Mouse (Mus musculus) left cerebral cortex, postnatal 36 days (tissue): ENCODE results near the gene Mrpl22. TPM values are rescaled to one million over a fixed set of nuclear protein-coding genes. Genes with fewer than 3 reads are reported as not detected.
"Not testable (repeated sequence)": the region's sequence is repeated elsewhere in the genome, so short reads cannot be mapped to it uniquely, and the experiment has no call there.

ENCODE experiments used
- DNase-seq, 2 experiments: peaks; one replicate each; pipeline ENCODE4 v3.0.0; 2021 to 2022; ENCODE audit warnings: low spot score in 2 of 2, mixed read lengths in 1 of 2
- intact Hi-C: fragments of 180-260 bp; cut with DNase I; formaldehyde crosslinking; loops from one replicate; pipeline ENCODE4 v1.15.1; 2025
- total RNA-seq, 2 experiments: library from RNA; stranded (reverse); gene quantifications; 2 replicates each; pipeline ENCODE4 v1.2.3; 2021

Gene Mrpl22
- total RNA-seq, 2 experiments from 2014 or later, result 30.7 to 37.4 TPM

- intact Hi-C loops, result no loop called here
- no peak for DNase-seq
These were observed 44.4 kb downstream of the Mrpl22 start for GRCm38 (mm10) chr11:58215814-58216213.

- DNase-seq, result no peak
- intact Hi-C loops, result no loop called here
These were observed 45.4 kb downstream of the Mrpl22 start for GRCm38 (mm10) chr11:58216823-58217222.

- intact Hi-C loops, result loop anchor here (2.0 kb wide), 1 partner anchor 45 kb away; no protein-coding TSS in a partner anchor
- no peak for DNase-seq
These were observed 52.3 kb downstream of the Mrpl22 start for GRCm38 (mm10) chr11:58223751-58224150.

GRCm38 (mm10) chr11:58224313-58224712, 52.9 kb downstream of the Mrpl22 start:
- intact Hi-C loops, result loop anchor here (2.0 kb wide), 1 partner anchor 46 kb away; no protein-coding TSS in a partner anchor
- DNase-seq, result no peak

GRCm38 (mm10) chr11:58224872-58225271, 53.4 kb downstream of the Mrpl22 start:
- intact Hi-C loops, result loop anchor here (2.0 kb wide), 1 partner anchor 46 kb away; no protein-coding TSS in a partner anchor
- not testable (repeated sequence) for DNase-seq

- peak; percentile 36 to 55 for DNase-seq
- intact Hi-C loops, result loop anchor here (2.0 kb wide), 1 partner anchor 47 kb away; no protein-coding TSS in a partner anchor
These were observed 54.2 kb downstream of the Mrpl22 start for GRCm38 (mm10) chr11:58225655-58226054.

GRCm38 (mm10) chr11:58226425-58226824, 55.0 kb downstream of the Mrpl22 start:
- no peak for DNase-seq
- intact Hi-C loops, result no loop called here

GRCm38 (mm10) chr11:58228021-58228420, 56.6 kb downstream of the Mrpl22 start:
- DNase-seq, intact Hi-C loops: not testable (repeated sequence)

Other genes starting within 250 kb of the Mrpl22 start
- gene Larp1, start 162.6 kb upstream of the Mrpl22 start, total RNA-seq, result 10 to 100 TPM; 84.8 to 92.3 TPM
- not detected for gene Gm12248, start 78.5 kb upstream of the Mrpl22 start, total RNA-seq
- gene Cnot8, start 67.5 kb upstream of the Mrpl22 start, total RNA-seq, result 10 to 100 TPM; 51.9 to 58.0 TPM
- 10 to 100 TPM; 17.1 to 18.1 TPM for gene Gemin5, start 3.1 kb upstream of the Mrpl22 start, total RNA-seq
- gene Igtp, start 27.9 kb downstream of the Mrpl22 start, total RNA-seq, result 1 to 10 TPM; 3.6 to 3.8 TPM
- 1 to 10 TPM; 2.3 to 2.7 TPM for gene Irgm2, start 28.0 kb downstream of the Mrpl22 start, total RNA-seq
- gene 4930438A08Rik, start 103.1 kb downstream of the Mrpl22 start, total RNA-seq, result not detected
- gene Zfp692, start 135.4 kb downstream of the Mrpl22 start, total RNA-seq, result 10 to 100 TPM; 17.8 to 31.5 TPM
- gene Zfp672, start 158.7 kb downstream of the Mrpl22 start, total RNA-seq, result 10 to 100 TPM; 42.5 to 57.4 TPM
- gene Sh3bp5l, start 159.1 kb downstream of the Mrpl22 start, total RNA-seq, result 10 to 100 TPM; 53.6 to 57.8 TPM
- gene Lypd8, start 207.4 kb downstream of the Mrpl22 start, total RNA-seq, result not detected
- not detected for gene 1810065E05Rik, start 249.4 kb downstream of the Mrpl22 start, total RNA-seq